Comparison of ENCODE assay signal across 8 mouse cellular contexts in genomic region chr2:161511101-161511759, GRCm38 (mm10).
A peak's percentile ranks its signal among the peaks of the same experiment; 100 is the strongest.
DNase-seq lines count a peak whose midpoint lies in the region; ATAC-seq and TF ChIP-seq lines count a peak whose summit lies in the region.

No protein-coding gene starts in this region.

- no peaks in the 10 kb centered on the region for H3K36me3 ChIP-seq in kidney, adult 2 months (ENCODE audit: control insufficient read depth, insufficient read depth, low read length)
- H3K36me3 ChIP-seq in hindbrain, postnatal 0 days (ENCODE audit: insufficient read depth, low read length): no peaks in the 10 kb centered on the region
- H3K36me3 ChIP-seq in midbrain, postnatal 0 days (ENCODE audit: insufficient read depth, low read length): no peaks in the 10 kb centered on the region

- peak overlapping the region; percentile 13; the same call in 1 of the 2 replicates for H3K9ac ChIP-seq in hindbrain, postnatal 0 days (replicated peaks; ENCODE audit: low read length)
- no peak overlapping the region for H3K9ac ChIP-seq in midbrain, postnatal 0 days (replicated peaks; ENCODE audit: low read length, poor library complexity, severe bottlenecking)

- peak overlapping the region; percentile 68 for H3K4me2 ChIP-seq in hindbrain, postnatal 0 days (ENCODE audit: low read depth, low read length)
- peak overlapping the region; percentile 49 for H3K4me2 ChIP-seq in midbrain, postnatal 0 days (ENCODE audit: low read depth, low read length, poor library complexity, severe bottlenecking)

- H3K4me3 ChIP-seq in kidney, adult 2 months (ENCODE audit: insufficient read depth, low read depth, low read length): peak overlapping the region; percentile 63
- H3K4me3 ChIP-seq in hindbrain, postnatal 0 days (ENCODE audit: low read length): peak overlapping the region; percentile 40
- H3K4me3 ChIP-seq in midbrain, postnatal 0 days (ENCODE audit: low read depth, low read length): peak overlapping the region; percentile 34

- TF ChIP-seq POLR2A in kidney, adult 2 months (IDR thresholded peaks at IDR 0.05; ENCODE audit: low read depth, low read length): no peak

- H3K27me3 ChIP-seq in kidney, adult 2 months (replicated peaks; ENCODE audit: control insufficient read depth, insufficient read depth, low read length): no peaks in the 10 kb centered on the region; the same call in 1 of the 2 replicates
- H3K27me3 ChIP-seq in hindbrain, postnatal 0 days (ENCODE audit: insufficient read depth, low read length): no peaks in the 10 kb centered on the region
- H3K27me3 ChIP-seq in midbrain, postnatal 0 days (ENCODE audit: insufficient read depth, low read length): no peaks in the 10 kb centered on the region

- no peak for ATAC-seq in hindbrain, postnatal 0 days
- no peak for ATAC-seq in midbrain, postnatal 0 days (ENCODE audit: low FRiP score)

- DNase-seq in kidney, adult 2 months: no peak
- DNase-seq in kidney, adult 9 months: no peak
- peak; percentile 18 for DNase-seq in embryo, embryonic 9.5 days (ENCODE audit: extremely low spot score)
- no peak for DNase-seq in hindbrain, postnatal 0 days (ENCODE audit: low spot score)
- DNase-seq in midbrain, postnatal 0 days (ENCODE audit: low spot score): no peak
- DNase-seq in Muller cell, postnatal 12 days (ENCODE audit: inconsistent ontology term): no peak
- no peak for DNase-seq in gastrocnemius, postnatal 4 days (ENCODE audit: low spot score in 2 of 2)
- DNase-seq in right cerebral cortex, postnatal 14 days: no peak

- no peaks in the 10 kb centered on the region for H3K4me1 ChIP-seq in kidney, adult 2 months (ENCODE audit: control insufficient read depth, insufficient read depth, low read length)
- H3K4me1 ChIP-seq in hindbrain, postnatal 0 days (ENCODE audit: insufficient read depth, low read length): peaks cover 7% of the 10 kb centered on the region; the same call in 1 of the 2 replicates
- 0 out of 2 replicates have a peak, but pooled peaks cover 3% of the 10 kb centered on the region for H3K4me1 ChIP-seq in midbrain, postnatal 0 days (ENCODE audit: insufficient read depth, low read length)

- peak overlapping the region; percentile 45; the same call in 1 of the 2 replicates for H3K27ac ChIP-seq in kidney, adult 2 months (ENCODE audit: insufficient read depth, low read depth, low read length)
- H3K27ac ChIP-seq in hindbrain, postnatal 0 days: no peak overlapping the region
- no peak overlapping the region for H3K27ac ChIP-seq in midbrain, postnatal 0 days (ENCODE audit: low read depth, low read length)

- no peaks in the 10 kb centered on the region for H3K9me3 ChIP-seq in hindbrain, postnatal 0 days (ENCODE audit: low read length)
- H3K9me3 ChIP-seq in midbrain, postnatal 0 days (ENCODE audit: low read length): no peaks in the 10 kb centered on the region

- WGBS in kidney, adult 2 months: 13% methylated on average over 8 of the region's 8 CpGs
- WGBS in hindbrain, postnatal 0 days: 12% methylated on average over 8 of the region's 8 CpGs
- 7% methylated on average over 8 of the region's 8 CpGs for WGBS in midbrain, postnatal 0 days

- TF ChIP-seq CTCF in kidney, adult 2 months (conservative IDR thresholded peaks at IDR 0.05; ENCODE audit: insufficient read depth, insufficient read length, low read depth, low read length): no peak
- TF ChIP-seq CTCF in hindbrain, postnatal 0 days (IDR thresholded peaks at IDR 0.05; ENCODE audit: low read depth): no peak
- no peak for TF ChIP-seq CTCF in midbrain, postnatal 0 days (IDR thresholded peaks at IDR 0.05)
